Mouse (Mus musculus) kidney, adult 2 months (tissue): Measurements from ENCODE around the gene Cfap97.
A peak's percentile ranks its signal among the peaks of the same experiment; 100 is the strongest.

Source experiments
- CTCF ChIP-seq: fragments of 200-500 bp; conservative IDR thresholded peaks from 2 replicates; pipeline ENCODE4 v1.5.1; 2011; ENCODE audit warnings: low read depth, mild to moderate bottlenecking, control low read depth, low read length, moderate library complexity, mixed read lengths; ENCODE audit not compliant: insufficient read depth, insufficient read length
- POLR2A ChIP-seq: fragments of 200-500 bp; IDR thresholded peaks from one replicate; pipeline ENCODE4 v1.6.1; 2011; ENCODE audit warnings: low read depth, low read length, control low read depth

DNA sequence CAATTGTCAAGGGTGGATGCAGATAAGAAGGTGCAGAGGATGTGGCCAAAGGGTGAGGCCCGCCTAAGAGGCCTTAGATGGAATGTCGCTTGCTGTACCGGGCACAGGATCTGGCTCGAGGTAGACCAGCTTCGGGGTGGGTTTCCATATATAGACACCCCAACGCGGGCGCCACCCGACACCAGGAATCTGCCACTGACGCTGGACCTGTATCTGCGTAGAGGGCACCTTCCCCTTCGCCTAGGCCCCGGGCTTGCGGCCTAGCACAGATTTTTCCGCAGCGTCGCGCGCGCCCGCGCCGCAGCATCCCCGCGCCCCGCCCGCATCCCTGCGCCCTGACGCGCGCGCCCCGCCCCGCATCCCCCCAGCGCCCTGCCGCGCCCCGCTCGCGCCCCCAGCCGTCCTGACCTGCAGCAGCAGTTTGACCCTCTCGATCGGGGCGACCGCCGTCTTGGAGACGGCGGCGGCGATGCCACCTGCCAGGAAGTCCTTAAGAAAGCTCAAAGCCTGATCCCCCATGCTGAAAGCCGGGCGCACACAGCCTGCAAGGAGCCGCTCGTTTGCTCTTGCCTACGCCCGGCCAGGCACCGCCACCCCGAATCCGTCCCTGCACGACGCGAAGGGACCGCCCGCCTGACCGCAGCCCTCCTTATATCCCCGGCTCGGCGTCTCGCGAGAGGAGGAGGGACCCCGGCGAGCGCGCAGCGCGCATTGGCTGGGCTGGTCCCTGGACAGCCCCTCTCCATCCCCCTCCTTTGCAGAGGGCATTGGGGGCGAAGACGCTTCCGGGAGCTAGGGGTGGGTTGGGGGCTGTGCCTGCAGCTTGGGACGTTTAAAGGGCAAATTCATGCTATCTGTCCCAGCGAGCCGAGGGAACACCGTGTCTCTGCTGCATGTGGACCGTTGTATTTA lies 59.1 kb downstream of the Cfap97 start, which contains the start of gene Slc25a4:
- TF ChIP-seq CTCF (no peak), POLR2A (peak; percentile 97)
